Mouse (Mus musculus): ENCODE results near the gene Sugct.

Sugct gene

GRCm38 (mm10) chr13:17245936-17246335 is 449.4 kb downstream of the Sugct start:
- DNase-seq, result no peak

- peak; percentile 14 for DNase-seq
Measured at GRCm38 (mm10) chr13:17216524-17216923, 478.8 kb downstream of the Sugct start.

- DNase-seq, result no peak
Measured at GRCm38 (mm10) chr13:17212681-17213080, 482.7 kb downstream of the Sugct start.

- DNase-seq, result no peak
Measured at GRCm38 (mm10) chr13:17190180-17190762, 505.1 kb downstream of the Sugct start.

GRCm38 (mm10) chr13:17185253-17185652 is 510.1 kb downstream of the Sugct start:
- DNase-seq, result no peak

- DNase-seq, result no peak
Measured at GRCm38 (mm10) chr13:17165917-17166316, 529.4 kb downstream of the Sugct start.

- no peak for DNase-seq
Measured at GRCm38 (mm10) chr13:17164721-17165120, 530.6 kb downstream of the Sugct start.

GRCm38 (mm10) chr13:17146441-17146992 is 548.8 kb downstream of the Sugct start:
- no peak for DNase-seq

- no peak for DNase-seq
Measured at GRCm38 (mm10) chr13:17116073-17116472, 579.3 kb downstream of the Sugct start.

GRCm38 (mm10) chr13:17102372-17102771 is 593.0 kb downstream of the Sugct start:
- no peak for DNase-seq

GRCm38 (mm10) chr13:17086547-17086946 is 608.8 kb downstream of the Sugct start:
- DNase-seq, result no peak

- no peak for DNase-seq
Measured at GRCm38 (mm10) chr13:17086146-17086545, 609.2 kb downstream of the Sugct start.

- DNase-seq, result no peak
Measured at GRCm38 (mm10) chr13:17084946-17085852, 610.2 kb downstream of the Sugct start.

- no peak for DNase-seq
Measured at GRCm38 (mm10) chr13:17081618-17082017, 613.7 kb downstream of the Sugct start.

- no peak for DNase-seq
Measured at GRCm38 (mm10) chr13:17065552-17065951, 629.8 kb downstream of the Sugct start.

GRCm38 (mm10) chr13:17056650-17057049 is 638.7 kb downstream of the Sugct start:
- no peak for DNase-seq

- DNase-seq, result no peak
Measured at GRCm38 (mm10) chr13:17043426-17044224, 651.7 kb downstream of the Sugct start.

- DNase-seq, result no peak
Measured at GRCm38 (mm10) chr13:17042332-17042731, 653.0 kb downstream of the Sugct start.

- DNase-seq, result no peak
Measured at GRCm38 (mm10) chr13:17039727-17040126, 655.6 kb downstream of the Sugct start.

GRCm38 (mm10) chr13:17038341-17038740 is 657.0 kb downstream of the Sugct start:
- DNase-seq, result no peak

GRCm38 (mm10) chr13:17037899-17038298 is 657.5 kb downstream of the Sugct start:
- no peak for DNase-seq

- DNase-seq, result no peak
Measured at GRCm38 (mm10) chr13:17030761-17031160, 664.6 kb downstream of the Sugct start.

GRCm38 (mm10) chr13:17028595-17028994 is 666.8 kb downstream of the Sugct start:
- DNase-seq, result no peak

Measured in cerebellum, adult 11-12 months (tissue).